Mouse (Mus musculus): ENCODE results near the gene P2rx7.

Gene P2rx7

GRCm38 (mm10) chr5:122643701-122644100, at the start of gene P2rx7:
TSS of gene P2rx7 (plus strand) at chr5:122643911.
- DNase-seq (ENCODE audit: low spot score): peak; percentile 53

- no peak for DNase-seq (ENCODE audit: low spot score)
These were observed 48.2 kb upstream of the P2rx7 start for GRCm38 (mm10) chr5:122595470-122595869.

GRCm38 (mm10) chr5:122602233-122602632, 41.5 kb upstream of the P2rx7 start:
- no peak for DNase-seq (ENCODE audit: low spot score)

GRCm38 (mm10) chr5:122604894-122605293, 38.8 kb upstream of the P2rx7 start:
- DNase-seq (ENCODE audit: low spot score): no peak

GRCm38 (mm10) chr5:122611651-122612050, 32.1 kb upstream of the P2rx7 start:
- DNase-seq (ENCODE audit: low spot score): no peak

GRCm38 (mm10) chr5:122613908-122614732, 29.6 kb upstream of the P2rx7 start, which contains the start of gene Ift81:
TSS of gene Ift81 (minus strand) at chr5:122614518.
- DNase-seq (ENCODE audit: low spot score): peak; percentile 93

GRCm38 (mm10) chr5:122617718-122618117, 26.0 kb upstream of the P2rx7 start:
- no peak for DNase-seq (ENCODE audit: low spot score)

- no peak for DNase-seq (ENCODE audit: low spot score)
These were observed 23.9 kb upstream of the P2rx7 start for GRCm38 (mm10) chr5:122619686-122620296.

GRCm38 (mm10) chr5:122621376-122621886, 22.3 kb upstream of the P2rx7 start:
- DNase-seq (ENCODE audit: low spot score): peak; percentile 43

GRCm38 (mm10) chr5:122622526-122622925, 21.2 kb upstream of the P2rx7 start:
- no peak for DNase-seq (ENCODE audit: low spot score)

- no peak for DNase-seq (ENCODE audit: low spot score)
These were observed 19.9 kb upstream of the P2rx7 start for GRCm38 (mm10) chr5:122623861-122624260.

GRCm38 (mm10) chr5:122624952-122625479, 18.7 kb upstream of the P2rx7 start:
- no peak for DNase-seq (ENCODE audit: low spot score)

GRCm38 (mm10) chr5:122625565-122626252, 18.0 kb upstream of the P2rx7 start:
- DNase-seq (ENCODE audit: low spot score): no peak

GRCm38 (mm10) chr5:122627243-122627642, 16.5 kb upstream of the P2rx7 start:
- DNase-seq (ENCODE audit: low spot score): peak; percentile 85

GRCm38 (mm10) chr5:122635228-122635627, 8.5 kb upstream of the P2rx7 start:
- no peak for DNase-seq (ENCODE audit: low spot score)

- no peak for DNase-seq (ENCODE audit: low spot score)
These were observed 7.4 kb upstream of the P2rx7 start for GRCm38 (mm10) chr5:122636308-122636707.

GRCm38 (mm10) chr5:122636958-122637357, 6.8 kb upstream of the P2rx7 start:
- DNase-seq (ENCODE audit: low spot score): no peak

GRCm38 (mm10) chr5:122638296-122638695, 5.4 kb upstream of the P2rx7 start:
- DNase-seq (ENCODE audit: low spot score): no peak

GRCm38 (mm10) chr5:122639517-122639916, 4.2 kb upstream of the P2rx7 start:
- no peak for DNase-seq (ENCODE audit: low spot score)

- DNase-seq (ENCODE audit: low spot score): no peak
These were observed 3.7 kb upstream of the P2rx7 start for GRCm38 (mm10) chr5:122639986-122640385.

- DNase-seq (ENCODE audit: low spot score): no peak
These were observed 448 bp downstream of the P2rx7 start for GRCm38 (mm10) chr5:122644111-122644607.

- no peak for DNase-seq (ENCODE audit: low spot score)
These were observed 1.6 kb downstream of the P2rx7 start for GRCm38 (mm10) chr5:122645290-122645689.

Measured in ovary, postnatal 14 days (tissue).